Mouse (Mus musculus) stomach, embryonic 14.5 days (tissue): ENCODE results near the gene Olfr239. TPM values are rescaled to one million over a fixed set of nuclear protein-coding genes. Genes with fewer than 3 reads are reported as not detected.
"Not testable (repeated sequence)": the region's sequence is repeated elsewhere in the genome, so short reads cannot be mapped to it uniquely, and the experiment has no call there.

Experiments
- ATAC-seq: fragments of 200-750 bp; cut with Nextera tagmentation; 2 replicates; pipeline ENCODE4 v1.8.0; 2017; ENCODE audit warnings: low read depth, moderate TSS enrichment; ENCODE audit not compliant: insufficient number of reproducible peaks, insufficient read depth, low FRiP score
- H3K27ac ChIP-seq: fragments of 300-500 bp; sonication (generic); 2 replicates; pipeline ENCODE4 v1.5.1; 2014; ENCODE audit warnings: mild to moderate bottlenecking, low read length, moderate library complexity, mixed read lengths
- H3K27me3 ChIP-seq: fragments of 300-500 bp; sonication (generic); 2 replicates; pipeline ENCODE4 v1.6.1; 2014; ENCODE audit warnings: low read length, control low read depth, mixed read lengths; ENCODE audit not compliant: control insufficient read depth, insufficient read depth
- H3K36me3 ChIP-seq: fragments of 300-500 bp; sonication (generic); 2 replicates; pipeline ENCODE4 v1.6.1; 2014; ENCODE audit warnings: mild to moderate bottlenecking, control low read depth, low read length, moderate library complexity, mixed read lengths; ENCODE audit not compliant: control insufficient read depth, insufficient read depth
- H3K4me1 ChIP-seq: fragments of 300-500 bp; sonication (generic); 2 replicates; pipeline ENCODE4 v1.6.1; 2014; ENCODE audit warnings: low read length, control low read depth, mixed read lengths; ENCODE audit not compliant: control insufficient read depth, insufficient read depth
- H3K4me2 ChIP-seq: fragments of 300-500 bp; sonication (generic); replicated peaks from 2 replicates; pipeline ENCODE4 v1.6.1; 2014; ENCODE audit warnings: low read depth, low read length, control low read depth
- H3K4me3 ChIP-seq: fragments of 300-500 bp; sonication (generic); 2 replicates; pipeline ENCODE4 v1.5.1; 2014; ENCODE audit warnings: low read depth, low read length, control low read depth
- H3K9ac ChIP-seq: fragments of 300-500 bp; sonication (generic); replicated peaks from 2 replicates; pipeline ENCODE4 v1.6.1; 2014; ENCODE audit warnings: low read depth, mild to moderate bottlenecking, control low read depth, low read length, moderate library complexity, mixed read lengths
- H3K9me3 ChIP-seq: fragments of 300-500 bp; sonication (generic); 2 replicates; pipeline ENCODE4 v1.6.1; 2016; ENCODE audit warnings: low read depth, low read length, control low read depth; ENCODE audit not compliant: control insufficient read depth
- WGBS: fragments of 180-500 bp; shearing (Covaris S2); extraction: QIAGEN DNeasy Blood & Tissue Kit; methylation state at CpG from one replicate; pipeline ENCODE4 v1.1.7; 2014; 5-methylcytosine and 5-hydroxymethylcytosine counted together
- polyA plus RNA-seq: library from polyadenylated mRNA; unstranded; fragments of >200 nt; fragmentation: Nextera tagmentation; extraction: Ambion mirVana; gene quantifications from 2 replicates; pipeline ENCODE4 v1.2.1, GENCODE M21; 2014

Olfr239 gene
- not detected in 2 replicates for polyA plus RNA-seq

DNA sequence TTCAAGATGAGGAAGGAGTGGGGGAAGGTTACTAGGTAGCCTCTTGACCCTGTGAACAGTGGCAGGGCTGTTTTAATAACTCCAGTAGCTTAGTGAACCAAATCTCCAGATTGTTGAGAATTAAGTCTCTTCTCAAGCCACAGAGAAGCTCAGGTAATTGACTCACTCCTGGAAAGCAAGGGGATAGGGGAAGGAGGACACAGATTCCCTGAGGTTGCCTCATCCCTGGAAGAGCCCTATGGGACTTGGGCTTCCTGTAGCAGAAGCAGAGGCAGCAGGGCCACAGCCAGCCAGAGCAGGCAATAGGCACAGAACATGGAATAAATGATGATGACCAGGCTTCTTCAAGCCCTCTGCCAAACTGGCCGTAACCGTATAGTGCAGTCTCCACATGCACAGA lies at the start of gene Olfr239:
Gene Olfr239, plus strand, starts transcription at position 301 of the 400 bp plus-strand sequence.
- H3K4me1 ChIP-seq, H3K36me3 ChIP-seq, H3K9ac ChIP-seq, H3K4me2 ChIP-seq, H3K27me3 ChIP-seq, H3K4me3 ChIP-seq, H3K9me3 ChIP-seq, H3K27ac ChIP-seq, ATAC-seq: not testable (repeated sequence)
- WGBS = no CpG with 5 or more reads among the region's 2 CpGs

GRCm38 (mm10) chr17:33168147-33168546 lies 23.0 kb upstream of the Olfr239 start, which contains the start of gene Olfr55:
Olfr55 (plus strand) TSS chr17:33168447.
- WGBS = 86% methylated on average over 1 of the region's 1 CpGs
- not testable (repeated sequence) for H3K27ac ChIP-seq, ATAC-seq

DNA sequence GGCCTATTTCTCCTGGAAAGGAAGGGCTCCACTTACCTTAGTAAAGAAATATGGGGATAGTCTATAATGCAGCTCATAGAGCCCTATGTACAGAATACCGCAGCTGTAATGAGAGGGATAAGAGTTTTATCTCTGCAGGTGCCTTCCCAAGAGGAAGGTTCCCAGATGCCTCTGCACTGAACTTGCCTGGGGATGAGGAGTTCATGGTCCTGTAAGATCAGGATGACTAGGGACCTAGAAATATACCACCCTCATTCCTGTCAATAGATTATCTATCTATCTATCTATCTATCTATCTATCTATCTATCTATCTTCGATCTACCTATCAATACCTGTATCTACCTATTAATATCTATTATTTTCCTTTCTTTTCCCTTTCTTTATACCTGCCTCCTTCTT lies 30.5 kb downstream of the Olfr239 start, which contains the start of gene Olfr1564:
Gene Olfr1564, minus strand, starts transcription at position 101 of the 400 bp plus-strand sequence.
- no peak for ATAC-seq
- no peak within 1 kb of the TSS for H3K4me2 ChIP-seq
- no peaks in the 10 kb centered on the region for H3K4me1 ChIP-seq
- H3K27ac ChIP-seq = no peak within 1 kb of the TSS
- H3K27me3 ChIP-seq = no peaks in the 10 kb centered on the region
- H3K4me3 ChIP-seq = no peak within 1 kb of the TSS
- H3K9me3 ChIP-seq = no peaks in the 10 kb centered on the region; the same call in 1 of the 2 replicates
- no peak within 1 kb of the TSS for H3K9ac ChIP-seq
- WGBS = 84% methylated on average over 2 of the region's 2 CpGs
- no peaks in the 10 kb centered on the region for H3K36me3 ChIP-seq

More at GRCm38 (mm10) chr17:33168147-33168546, 23.0 kb upstream of the Olfr239 start, which contains the start of gene Olfr55:
- H3K9ac ChIP-seq, H3K27me3 ChIP-seq, H3K4me1 ChIP-seq, H3K4me3 ChIP-seq, H3K9me3 ChIP-seq, H3K4me2 ChIP-seq, H3K36me3 ChIP-seq: not testable (repeated sequence)

DNA sequence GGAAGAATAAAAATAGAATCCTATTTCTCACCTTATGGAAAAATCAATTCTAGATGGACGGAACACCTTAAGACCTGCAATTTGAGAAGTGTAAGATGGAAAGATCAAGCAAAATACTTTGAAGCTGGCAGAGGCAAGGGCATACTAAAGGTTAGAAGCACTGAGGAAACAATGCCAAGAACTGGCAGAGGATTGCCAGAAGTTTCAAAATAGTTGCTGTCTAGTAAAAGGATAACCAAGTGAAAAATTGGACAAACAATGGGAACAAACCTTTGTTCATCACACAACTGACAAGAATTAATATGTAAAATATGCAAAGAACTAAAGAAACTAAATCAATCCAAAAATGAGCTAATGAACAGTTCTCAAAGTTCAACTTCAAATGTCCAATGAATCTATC lies 45.5 kb downstream of the Olfr239 start:
- H3K27me3 ChIP-seq, H3K27ac ChIP-seq, H3K4me2 ChIP-seq, H3K36me3 ChIP-seq, H3K9ac ChIP-seq, H3K4me1 ChIP-seq, ATAC-seq, H3K9me3 ChIP-seq, H3K4me3 ChIP-seq: not testable (repeated sequence)
- WGBS = 88% methylated on average over 1 of the region's 1 CpGs

Other genes with a start within 250 kb of the Olfr239 start
- 12.3 and 18.8 TPM in 2 replicates for gene Cyp4f13, start 243.9 kb upstream of the Olfr239 start, polyA plus RNA-seq
- 13.6 and 13.9 TPM in 2 replicates for gene Zfp472, start 225.5 kb upstream of the Olfr239 start, polyA plus RNA-seq
- gene Zfp952, start 198.2 kb upstream of the Olfr239 start, polyA plus RNA-seq = 13.1 and 14.2 TPM in 2 replicates
- gene Zfp763, start 157.9 kb upstream of the Olfr239 start, polyA plus RNA-seq = 14.1 and 15.8 TPM in 2 replicates
- not detected in 2 replicates for gene 4921501E09Rik, start 123.2 kb upstream of the Olfr239 start, polyA plus RNA-seq
- 9.5 and 12.0 TPM in 2 replicates for gene Zfp563, start 102.0 kb upstream of the Olfr239 start, polyA plus RNA-seq
- not detected in 2 replicates for gene Morc2b, start 51.6 kb upstream of the Olfr239 start, polyA plus RNA-seq
- not detected in 2 replicates for gene Olfr55, start 22.9 kb upstream of the Olfr239 start, polyA plus RNA-seq
- gene Olfr1564, start 30.4 kb downstream of the Olfr239 start, polyA plus RNA-seq = not detected in 2 replicates
- gene Zfp955a, start 63.8 kb downstream of the Olfr239 start, polyA plus RNA-seq = 19.4 and 20.9 TPM in 2 replicates
- 0.04 TPM in 1 of 2 replicates, not detected in the other for gene Olfr63, start 73.4 kb downstream of the Olfr239 start, polyA plus RNA-seq
- gene Zfp955b, start 98.2 kb downstream of the Olfr239 start, polyA plus RNA-seq = 9.7 and 11.0 TPM in 2 replicates
- gene Zfp81, start 167.6 kb downstream of the Olfr239 start, polyA plus RNA-seq = 12.9 and 13.4 TPM in 2 replicates
- gene Zfp101, start 203.3 kb downstream of the Olfr239 start, polyA plus RNA-seq = 19.0 and 19.9 TPM in 2 replicates
- gene Actl9, start 241.6 kb downstream of the Olfr239 start, polyA plus RNA-seq = not detected in 2 replicates